Mouse (Mus musculus) liver, adult 2 months (tissue): ENCODE measurements around the gene H2al1h. TPM values are rescaled to one million over a fixed set of nuclear protein-coding genes. Genes with fewer than 3 reads are reported as not detected.

ENCODE experiments used
- DNase-seq: peaks from one replicate; pipeline ENCODE4 v3.0.0-alpha.2; 2011; ENCODE audit warnings: low read depth, low spot score; ENCODE audit errors: extremely low read depth
- H3K27ac ChIP-seq: fragments of 200-500 bp; replicated peaks from 2 replicates; pipeline ENCODE4 v1.5.1; 2012; ENCODE audit warnings: low read depth, mild to moderate bottlenecking, control low read depth, inconsistent platforms, low read length; ENCODE audit not compliant: insufficient read depth
- H3K27me3 ChIP-seq: fragments of 200-500 bp; 2 replicates; pipeline ENCODE4 v1.6.1; 2012; ENCODE audit warnings: mild to moderate bottlenecking, moderate library complexity, low read length, inconsistent platforms; ENCODE audit not compliant: control insufficient read depth, insufficient read depth
- H3K36me3 ChIP-seq: fragments of 200-500 bp; 2 replicates; pipeline ENCODE4 v1.6.1; 2012; ENCODE audit warnings: low read length, inconsistent platforms; ENCODE audit not compliant: control insufficient read depth, insufficient read depth
- H3K4me1 ChIP-seq: fragments of 200-500 bp; 2 replicates; pipeline ENCODE4 v1.6.1; 2011; ENCODE audit warnings: low read length; ENCODE audit not compliant: control insufficient read depth, insufficient read depth
- H3K4me3 ChIP-seq: fragments of 200-500 bp; 2 replicates; pipeline ENCODE4 v1.5.1; 2011; ENCODE audit warnings: low read depth, mild to moderate bottlenecking, control low read depth, low read length, moderate library complexity; ENCODE audit not compliant: insufficient read depth
- H3K79me2 ChIP-seq: fragments of 200-500 bp; 2 replicates; pipeline ENCODE4 v1.6.1; 2012; ENCODE audit warnings: inconsistent platforms, mild to moderate bottlenecking, low read length, moderate library complexity; ENCODE audit not compliant: control insufficient read depth, insufficient read depth
- H3K9ac ChIP-seq: fragments of 200-500 bp; 2 replicates; pipeline ENCODE4 v1.6.1; 2012; ENCODE audit warnings: low read depth, mild to moderate bottlenecking, control low read depth, inconsistent platforms, low read length
- CTCF ChIP-seq: fragments of 200-500 bp; IDR thresholded peaks from 2 replicates; pipeline ENCODE4 v1.5.1; 2011; ENCODE audit warnings: low read depth, low read length, control low read depth
- POLR2A ChIP-seq: fragments of 200-500 bp; IDR thresholded peaks from 2 replicates; pipeline ENCODE4 v1.6.1; 2011; ENCODE audit warnings: low read length, control low read depth; ENCODE audit not compliant: insufficient read depth; ENCODE audit errors: extremely low read depth
- WGBS: fragments of 180-500 bp; shearing (Covaris S2); methylation state at CpG from one replicate; pipeline ENCODE4 v1.1.7; 2018; 5-methylcytosine and 5-hydroxymethylcytosine counted together
- polyA plus RNA-seq: library from polyadenylated mRNA; depleted of rRNA; stranded (reverse); fragments of >200 nt; gene quantifications from 2 replicates; pipeline ENCODE4 v1.2.3, GENCODE M21; 2012; rRNA removed
- total RNA-seq: library from RNA; depleted of rRNA; stranded (reverse); fragments of >200 nt; gene quantifications from 2 replicates; pipeline ENCODE4 v1.2.3, GENCODE M21; 2014; rRNA removed

The H2al1h gene
- total and polyA plus RNA-seq, 2 experiments: not detected

GRCm38 (mm10) chrX:11346756-11347155, 25.5 kb downstream of the H2al1h start:
- no peaks in the 10 kb centered on the region for H3K27me3 ChIP-seq
- TF ChIP-seq POLR2A (no peak), CTCF (no peak)
- WGBS: 90% methylated on average over 3 of the region's 3 CpGs
- no peak for DNase-seq
- no peaks in the 10 kb centered on the region for H3K36me3 ChIP-seq
- no peaks in the 10 kb centered on the region for H3K4me1 ChIP-seq
- no peak overlapping the region for H3K9ac ChIP-seq
- no peak overlapping the region for H3K4me3 ChIP-seq
- H3K79me2 ChIP-seq: no peaks in the 10 kb centered on the region
- no peak overlapping the region for H3K27ac ChIP-seq

- no peak for DNase-seq
- H3K27ac ChIP-seq: no peak overlapping the region
Measured at GRCm38 (mm10) chrX:11360823-11361222, 39.5 kb downstream of the H2al1h start.

GRCm38 (mm10) chrX:11361261-11361660, 40.0 kb downstream of the H2al1h start:
- no peak overlapping the region for H3K27ac ChIP-seq
- DNase-seq: no peak
- no peaks in the 10 kb centered on the region for H3K27me3 ChIP-seq
- H3K9ac ChIP-seq: no peak overlapping the region
- no peak overlapping the region for H3K4me3 ChIP-seq
- H3K36me3 ChIP-seq: no peaks in the 10 kb centered on the region
- TF ChIP-seq POLR2A: no peak
- TF ChIP-seq CTCF: no peak
- 90% methylated on average over 2 of the region's 2 CpGs for WGBS
- H3K79me2 ChIP-seq: no peaks in the 10 kb centered on the region
- H3K4me1 ChIP-seq: no peaks in the 10 kb centered on the region

More at GRCm38 (mm10) chrX:11360823-11361222, 39.5 kb downstream of the H2al1h start:
- Histone ChIP-seq H3K9ac (no peak overlapping the region), H3K36me3 (no peaks in the 10 kb centered on the region), H3K4me1 (no peaks in the 10 kb centered on the region), H3K27me3 (no peaks in the 10 kb centered on the region), H3K79me2 (no peaks in the 10 kb centered on the region), H3K4me3 (no peak overlapping the region)
- no peak for TF ChIP-seq POLR2A
- TF ChIP-seq CTCF: no peak
- 77% methylated on average over 6 of the region's 6 CpGs for WGBS

GRCm38 (mm10) chrX:11363890-11364289, 42.6 kb downstream of the H2al1h start:
- H3K27me3 ChIP-seq: no peaks in the 10 kb centered on the region
- no peak for DNase-seq
- no peaks in the 10 kb centered on the region for H3K4me1 ChIP-seq
- H3K79me2 ChIP-seq: no peaks in the 10 kb centered on the region
- WGBS: 84% methylated on average over 6 of the region's 6 CpGs
- no peak overlapping the region for H3K4me3 ChIP-seq
- TF ChIP-seq POLR2A (no peak), CTCF (no peak)
- no peak overlapping the region for H3K27ac ChIP-seq
- no peaks in the 10 kb centered on the region for H3K36me3 ChIP-seq
- H3K9ac ChIP-seq: no peak overlapping the region

GRCm38 (mm10) chrX:11365151-11365550, 43.9 kb downstream of the H2al1h start:
- no peak for DNase-seq
- WGBS: 60% methylated on average over 12 of the region's 12 CpGs
- H3K9ac ChIP-seq: no peak overlapping the region
- no peak overlapping the region for H3K4me3 ChIP-seq
- H3K27ac ChIP-seq: no peak overlapping the region
- H3K27me3 ChIP-seq: no peaks in the 10 kb centered on the region
- no peaks in the 10 kb centered on the region for H3K79me2 ChIP-seq
- no peaks in the 10 kb centered on the region for H3K4me1 ChIP-seq
- TF ChIP-seq POLR2A: no peak
- TF ChIP-seq CTCF: no peak
- H3K36me3 ChIP-seq: no peaks in the 10 kb centered on the region

Other genes with a start within 250 kb of the H2al1h start
- gene H2al1a, start 22.2 kb upstream of the H2al1h start, total RNA-seq: not detected in 2 replicates
- gene H2al1a, start 22.2 kb upstream of the H2al1h start, polyA plus RNA-seq: not detected in 2 replicates
- not detected in 2 replicates for gene H2al1b, start 19.1 kb upstream of the H2al1h start, total RNA-seq
- not detected in 2 replicates for gene H2al1b, start 19.1 kb upstream of the H2al1h start, polyA plus RNA-seq
- gene H2al1c, start 15.8 kb upstream of the H2al1h start, total RNA-seq: not detected in 2 replicates
- not detected in 2 replicates for gene H2al1c, start 15.8 kb upstream of the H2al1h start, polyA plus RNA-seq
- not detected in 2 replicates for gene H2al1d, start 12.7 kb upstream of the H2al1h start, total RNA-seq
- gene H2al1d, start 12.7 kb upstream of the H2al1h start, polyA plus RNA-seq: not detected in 2 replicates
- gene H2al1e, start 9.6 kb upstream of the H2al1h start, total RNA-seq: not detected in 2 replicates
- gene H2al1e, start 9.6 kb upstream of the H2al1h start, polyA plus RNA-seq: not detected in 2 replicates
- not detected in 2 replicates for gene H2al1f, start 6.3 kb upstream of the H2al1h start, total RNA-seq
- not detected in 2 replicates for gene H2al1f, start 6.3 kb upstream of the H2al1h start, polyA plus RNA-seq
- not detected in 2 replicates for gene H2al1g, start 3.2 kb upstream of the H2al1h start, total RNA-seq
- gene H2al1g, start 3.2 kb upstream of the H2al1h start, polyA plus RNA-seq: not detected in 2 replicates
- not detected in 2 replicates for gene H2al1i, start 3.2 kb downstream of the H2al1h start, total RNA-seq
- not detected in 2 replicates for gene H2al1i, start 3.2 kb downstream of the H2al1h start, polyA plus RNA-seq
- not detected in 2 replicates for gene H2al1j, start 6.3 kb downstream of the H2al1h start, total RNA-seq
- gene H2al1j, start 6.3 kb downstream of the H2al1h start, polyA plus RNA-seq: not detected in 2 replicates